Mouse (Mus musculus) spleen, adult 2 months (tissue): Measurements from ENCODE around the gene Rars. TPM values are rescaled to one million over a fixed set of nuclear protein-coding genes. Genes with fewer than 3 reads are reported as not detected.
A peak's percentile ranks its signal among the peaks of the same experiment; 100 is the strongest.

Experiments used
- DNase-seq, 2 experiments: peaks; one replicate each; pipeline versions ENCODE4 v3.0.0 to v3.0.0-alpha.2; 2012 to 2021; ENCODE audit warnings: low spot score in 2 of 2, low read depth in 1 of 2
- H3K27ac ChIP-seq: fragments of 200-500 bp; 2 replicates; pipeline ENCODE4 v1.5.1; 2012; ENCODE audit warnings: low read length, inconsistent platforms; ENCODE audit not compliant: insufficient read depth
- H3K27me3 ChIP-seq: fragments of 200-500 bp; 2 replicates; pipeline ENCODE4 v1.6.1; 2012; ENCODE audit warnings: mild to moderate bottlenecking, moderate library complexity, low read length, inconsistent platforms; ENCODE audit not compliant: control insufficient read depth, insufficient read depth
- H3K36me3 ChIP-seq: fragments of 200-500 bp; 2 replicates; pipeline ENCODE4 v1.6.1; 2012; ENCODE audit warnings: mild to moderate bottlenecking, low read length, inconsistent platforms; ENCODE audit not compliant: control insufficient read depth, insufficient read depth
- H3K4me1 ChIP-seq: fragments of 200-500 bp; 2 replicates; pipeline ENCODE4 v1.6.1; 2011; ENCODE audit warnings: inconsistent platforms; ENCODE audit not compliant: control insufficient read depth, insufficient read depth, insufficient read length
- H3K4me3 ChIP-seq: fragments of 200-500 bp; 2 replicates; pipeline ENCODE4 v1.5.1; 2011; ENCODE audit warnings: mild to moderate bottlenecking, inconsistent platforms; ENCODE audit not compliant: insufficient read depth, insufficient read length; ENCODE audit errors: extremely low read depth
- CTCF ChIP-seq: fragments of 200-500 bp; IDR thresholded peaks from 2 replicates; pipeline ENCODE4 v1.5.1; 2011; ENCODE audit warnings: mild to moderate bottlenecking, inconsistent platforms; ENCODE audit not compliant: insufficient read depth, insufficient read length, insufficient replicate concordance; ENCODE audit errors: extremely low read depth
- POLR2A ChIP-seq: fragments of 200-500 bp; IDR thresholded peaks from 2 replicates; pipeline ENCODE4 v1.6.1; 2011; ENCODE audit warnings: low read depth, low read length, inconsistent platforms
- WGBS: fragments of 180-500 bp; shearing (Covaris S2); methylation state at CpG from one replicate; pipeline ENCODE4 v1.1.7; 2018; 5-methylcytosine and 5-hydroxymethylcytosine counted together
- polyA plus RNA-seq: library from polyadenylated mRNA; depleted of rRNA; stranded (reverse); fragments of >200 nt; gene quantifications from 2 replicates; pipeline ENCODE4 v1.2.3, GENCODE M21; 2012

Rars gene
- polyA plus RNA-seq, 1 experiment, result 6.8 TPM

- Histone ChIP-seq H3K27me3 (no peaks in the 10 kb centered on the region), H3K27ac (no peak overlapping the region), H3K36me3 (peaks cover 33% of the 10 kb centered on the region), H3K4me1 (no peaks in the 10 kb centered on the region), H3K4me3 (no peak overlapping the region)
- no peak for TF ChIP-seq POLR2A
- no peak for TF ChIP-seq CTCF
- no peak for DNase-seq
- 91% methylated on average over 5 of the region's 5 CpGs for WGBS
Observed at GRCm38 (mm10) chr11:35783038-35783437, 51.3 kb downstream of the Rars start.

- WGBS, result 92% methylated on average over 3 of the region's 3 CpGs
- H3K4me1 ChIP-seq, result no peaks in the 10 kb centered on the region
- no peak overlapping the region for H3K27ac ChIP-seq
- no peak overlapping the region for H3K4me3 ChIP-seq
- DNase-seq, result no peak
- H3K27me3 ChIP-seq, result no peaks in the 10 kb centered on the region
- H3K36me3 ChIP-seq, result peaks cover 37% of the 10 kb centered on the region
- TF ChIP-seq POLR2A, result no peak
- TF ChIP-seq CTCF, result no peak
Observed at GRCm38 (mm10) chr11:35782444-35782843, 51.9 kb downstream of the Rars start.

GRCm38 (mm10) chr11:35780336-35780735 lies 54.0 kb downstream of the Rars start:
- no peak overlapping the region for H3K4me3 ChIP-seq
- no peaks in the 10 kb centered on the region for H3K4me1 ChIP-seq
- H3K27ac ChIP-seq, result no peak overlapping the region
- peaks cover 35% of the 10 kb centered on the region for H3K36me3 ChIP-seq
- TF ChIP-seq CTCF (no peak), POLR2A (no peak)
- no peaks in the 10 kb centered on the region for H3K27me3 ChIP-seq
- DNase-seq, result no peak
- 85% methylated on average over 3 of the region's 3 CpGs for WGBS

- Histone ChIP-seq H3K27ac (no peak overlapping the region), H3K4me3 (no peak overlapping the region), H3K36me3 (peaks cover 12% of the 10 kb centered on the region), H3K4me1 (no peaks in the 10 kb centered on the region; the same call in 1 of the 2 replicates), H3K27me3 (no peaks in the 10 kb centered on the region)
- no peak for DNase-seq
- no peak for TF ChIP-seq CTCF
- TF ChIP-seq POLR2A, result no peak
- WGBS, result 88% methylated on average over 3 of the region's 3 CpGs
Observed at GRCm38 (mm10) chr11:35776452-35776851, 57.9 kb downstream of the Rars start.

GRCm38 (mm10) chr11:35775606-35776005 lies 58.7 kb downstream of the Rars start:
- no peak overlapping the region for H3K4me3 ChIP-seq
- DNase-seq, result no peak
- no peaks in the 10 kb centered on the region for H3K27me3 ChIP-seq
- H3K4me1 ChIP-seq, result peaks cover 7% of the 10 kb centered on the region
- no peak overlapping the region for H3K27ac ChIP-seq
- TF ChIP-seq POLR2A (no peak), CTCF (no peak)
- peaks cover 12% of the 10 kb centered on the region for H3K36me3 ChIP-seq
- 98% methylated on average over 3 of the region's 3 CpGs for WGBS

- DNase-seq, result no peak
- Histone ChIP-seq H3K4me1 (peaks cover 9% of the 10 kb centered on the region), H3K4me3 (no peak overlapping the region), H3K36me3 (no peaks in the 10 kb centered on the region), H3K27me3 (no peaks in the 10 kb centered on the region), H3K27ac (no peak overlapping the region)
- TF ChIP-seq POLR2A (no peak), CTCF (no peak)
- 43% methylated on average over 9 of the region's 9 CpGs for WGBS
Observed at GRCm38 (mm10) chr11:35770741-35771504, 63.4 kb downstream of the Rars start.

- Histone ChIP-seq H3K4me1 (peaks cover 9% of the 10 kb centered on the region), H3K4me3 (peak overlapping the region; percentile 99), H3K36me3 (no peaks in the 10 kb centered on the region), H3K27me3 (no peaks in the 10 kb centered on the region), H3K27ac (peak overlapping the region; percentile 92)
- peak in 1 of 2 experiments; percentile 39 for DNase-seq
- no peak for TF ChIP-seq CTCF
- TF ChIP-seq POLR2A, result peak; percentile 22; the same call in 1 of the 2 replicates
- under 1% methylated on average over 36 of the region's 41 CpGs for WGBS
Observed at GRCm38 (mm10) chr11:35769746-35770437, 64.4 kb downstream of the Rars start.
